Mouse (Mus musculus) liver, adult 2 months (tissue): ENCODE results near the gene Mlxip. TPM values are rescaled to one million over a fixed set of nuclear protein-coding genes. Genes with fewer than 3 reads are reported as not detected.

Experiments used
- DNase-seq: peaks from one replicate; pipeline ENCODE4 v3.0.0-alpha.2; 2011; ENCODE audit warnings: low read depth, low spot score; ENCODE audit errors: extremely low read depth
- H3K27ac ChIP-seq: fragments of 200-500 bp; replicated peaks from 2 replicates; pipeline ENCODE4 v1.5.1; 2012; ENCODE audit warnings: low read depth, mild to moderate bottlenecking, control low read depth, inconsistent platforms, low read length; ENCODE audit not compliant: insufficient read depth
- H3K27me3 ChIP-seq: fragments of 200-500 bp; 2 replicates; pipeline ENCODE4 v1.6.1; 2012; ENCODE audit warnings: mild to moderate bottlenecking, moderate library complexity, low read length, inconsistent platforms; ENCODE audit not compliant: control insufficient read depth, insufficient read depth
- H3K36me3 ChIP-seq: fragments of 200-500 bp; 2 replicates; pipeline ENCODE4 v1.6.1; 2012; ENCODE audit warnings: low read length, inconsistent platforms; ENCODE audit not compliant: control insufficient read depth, insufficient read depth
- H3K4me1 ChIP-seq: fragments of 200-500 bp; 2 replicates; pipeline ENCODE4 v1.6.1; 2011; ENCODE audit warnings: low read length; ENCODE audit not compliant: control insufficient read depth, insufficient read depth
- H3K4me3 ChIP-seq: fragments of 200-500 bp; 2 replicates; pipeline ENCODE4 v1.5.1; 2011; ENCODE audit warnings: low read depth, mild to moderate bottlenecking, control low read depth, low read length, moderate library complexity; ENCODE audit not compliant: insufficient read depth
- H3K79me2 ChIP-seq: fragments of 200-500 bp; 2 replicates; pipeline ENCODE4 v1.6.1; 2012; ENCODE audit warnings: inconsistent platforms, mild to moderate bottlenecking, low read length, moderate library complexity; ENCODE audit not compliant: control insufficient read depth, insufficient read depth
- H3K9ac ChIP-seq: fragments of 200-500 bp; 2 replicates; pipeline ENCODE4 v1.6.1; 2012; ENCODE audit warnings: low read depth, mild to moderate bottlenecking, control low read depth, inconsistent platforms, low read length
- CTCF ChIP-seq: fragments of 200-500 bp; IDR thresholded peaks from 2 replicates; pipeline ENCODE4 v1.5.1; 2011; ENCODE audit warnings: low read depth, low read length, control low read depth
- POLR2A ChIP-seq: fragments of 200-500 bp; IDR thresholded peaks from 2 replicates; pipeline ENCODE4 v1.6.1; 2011; ENCODE audit warnings: low read length, control low read depth; ENCODE audit not compliant: insufficient read depth; ENCODE audit errors: extremely low read depth
- WGBS: fragments of 180-500 bp; shearing (Covaris S2); methylation state at CpG from one replicate; pipeline ENCODE4 v1.1.7; 2018; 5-methylcytosine and 5-hydroxymethylcytosine counted together
- polyA plus RNA-seq: library from polyadenylated mRNA; depleted of rRNA; stranded (reverse); fragments of >200 nt; gene quantifications from 2 replicates; pipeline ENCODE4 v1.2.3, GENCODE M21; 2012
- total RNA-seq: library from RNA; depleted of rRNA; stranded (reverse); fragments of >200 nt; gene quantifications from 2 replicates; pipeline ENCODE4 v1.2.3, GENCODE M21; 2014

Gene Mlxip
- total and polyA plus RNA-seq, 2 experiments: 2.0 to 5.1 TPM

DNA sequence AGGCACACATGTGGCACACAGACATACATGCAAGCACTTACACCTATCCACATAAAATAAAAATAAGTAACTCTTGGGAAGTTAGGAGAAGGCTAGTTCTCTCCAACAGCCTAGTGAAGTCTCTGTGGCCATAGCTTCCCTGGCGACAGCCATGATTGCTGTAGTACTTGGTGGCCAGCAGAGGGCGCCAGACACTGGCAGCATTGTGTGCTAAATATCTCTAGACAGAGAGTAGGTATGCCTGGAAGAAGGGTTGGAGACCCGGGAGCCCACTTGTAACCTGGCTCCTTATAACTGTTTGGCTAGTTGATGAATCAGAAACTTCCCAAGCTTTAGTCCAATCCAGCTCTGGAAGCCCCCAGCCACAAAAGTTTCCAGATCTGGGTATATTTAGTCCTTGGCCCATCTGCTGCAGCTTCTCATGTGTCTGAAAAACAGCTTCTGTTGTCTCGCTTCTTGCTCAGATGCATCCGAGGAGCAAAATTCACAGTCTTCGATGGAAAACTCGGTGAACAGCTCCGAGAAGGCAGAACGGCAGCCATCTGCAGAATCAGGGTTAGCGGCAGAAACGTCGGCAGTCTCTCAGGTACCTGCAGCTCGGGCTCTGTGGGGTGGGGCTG is 25.6 kb upstream of the Mlxip start:
- H3K36me3 ChIP-seq: peaks cover 13% of the 10 kb centered on the region
- WGBS: 81% methylated on average over 13 of the region's 13 CpGs
- no peak overlapping the region for H3K9ac ChIP-seq
- H3K4me3 ChIP-seq: no peak overlapping the region
- no peaks in the 10 kb centered on the region for H3K79me2 ChIP-seq
- TF ChIP-seq POLR2A: no peak
- peak; percentile 93 for TF ChIP-seq CTCF
- H3K27me3 ChIP-seq: no peaks in the 10 kb centered on the region
- DNase-seq: peak; percentile 25
- H3K4me1 ChIP-seq: peaks cover 2% of the 10 kb centered on the region
- H3K27ac ChIP-seq: no peak overlapping the region

DNA sequence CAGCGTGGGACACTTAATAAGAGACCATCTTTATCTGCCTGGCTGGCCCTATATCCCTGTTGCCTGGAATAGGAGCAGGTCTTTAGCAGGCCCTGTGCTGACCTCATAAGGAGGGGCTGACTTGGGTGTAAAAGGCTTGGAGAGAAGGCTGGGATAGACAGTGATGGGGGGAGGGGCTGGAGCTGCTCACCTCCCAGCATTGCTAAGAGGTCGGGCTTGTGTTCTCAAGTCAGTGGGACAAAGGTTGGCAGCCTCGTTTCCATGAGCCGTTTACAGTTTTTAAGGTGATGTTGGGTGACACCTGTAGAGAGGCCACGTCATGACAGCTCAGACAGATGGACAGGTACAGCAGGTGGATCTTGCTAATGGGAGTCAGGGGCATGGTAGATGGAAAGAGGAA is 24.5 kb upstream of the Mlxip start:
- no peak for DNase-seq
- no peaks in the 10 kb centered on the region; the same call in 1 of the 2 replicates for H3K4me1 ChIP-seq
- no peak for TF ChIP-seq POLR2A
- TF ChIP-seq CTCF: no peak
- H3K27ac ChIP-seq: no peak overlapping the region
- no peak overlapping the region for H3K4me3 ChIP-seq
- H3K9ac ChIP-seq: no peak overlapping the region
- peaks cover 13% of the 10 kb centered on the region for H3K36me3 ChIP-seq
- H3K27me3 ChIP-seq: no peaks in the 10 kb centered on the region
- H3K79me2 ChIP-seq: no peaks in the 10 kb centered on the region
- 77% methylated on average over 5 of the region's 5 CpGs for WGBS

DNA sequence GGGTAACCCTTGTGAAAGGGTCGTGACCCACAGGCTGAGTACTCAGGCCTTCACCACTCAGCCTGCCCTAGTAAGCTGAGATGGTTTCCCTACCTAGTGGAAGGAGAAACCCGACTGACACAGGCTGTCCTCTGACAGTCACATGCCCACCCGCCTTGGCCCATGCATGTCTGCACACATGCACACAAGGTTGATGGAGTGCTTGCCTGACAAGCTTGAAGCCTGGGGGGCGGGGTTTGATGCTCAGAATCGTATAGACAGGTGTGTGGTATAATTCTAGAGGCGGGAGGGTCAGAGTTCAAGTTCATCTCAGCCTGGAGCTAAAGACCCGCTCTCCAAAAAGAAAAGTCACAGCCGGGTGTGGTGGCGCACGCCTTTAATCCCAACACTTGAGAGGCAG is 19.3 kb upstream of the Mlxip start:
- Histone ChIP-seq H3K4me3 (no peak overlapping the region), H3K79me2 (no peaks in the 10 kb centered on the region), H3K4me1 (peaks cover 2% of the 10 kb centered on the region; the same call in 1 of the 2 replicates), H3K36me3 (peaks cover 11% of the 10 kb centered on the region), H3K27me3 (no peaks in the 10 kb centered on the region), H3K27ac (no peak overlapping the region), H3K9ac (no peak overlapping the region)
- DNase-seq: no peak
- TF ChIP-seq POLR2A (no peak), CTCF (no peak)
- 94% methylated on average over 10 of the region's 10 CpGs for WGBS

DNA sequence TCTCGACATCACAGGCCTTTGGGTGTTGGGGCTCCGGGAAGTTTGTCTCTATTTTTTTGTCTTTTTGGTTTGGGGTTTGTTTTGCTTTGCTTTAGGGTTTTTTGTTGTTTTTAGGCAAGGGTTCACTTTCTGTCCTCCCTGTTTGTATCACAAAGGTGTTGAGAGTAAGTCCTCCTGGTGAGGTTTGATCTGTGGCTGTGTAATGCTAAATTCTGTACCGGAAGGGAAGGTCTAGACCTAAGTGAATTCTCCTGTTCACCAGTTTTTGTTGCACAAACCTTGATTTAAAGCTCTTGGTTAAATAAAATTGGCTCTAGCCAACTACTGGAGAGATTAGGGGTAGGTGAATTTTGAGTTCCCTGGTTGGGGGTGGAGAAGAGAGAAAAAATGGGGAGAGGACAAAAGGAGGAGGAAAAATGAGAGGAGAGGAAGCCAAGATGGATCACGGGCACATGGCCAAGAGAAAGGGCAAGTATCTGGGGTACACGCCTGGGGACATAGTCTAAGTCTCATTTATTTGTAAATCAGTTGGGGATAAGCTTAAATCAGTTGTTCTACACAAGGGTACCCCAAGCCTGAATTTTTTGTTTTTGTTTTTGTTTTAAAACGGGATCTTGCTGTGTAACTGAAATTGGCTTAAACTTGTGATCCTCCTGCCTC is 18.7 kb upstream of the Mlxip start:
- H3K9ac ChIP-seq: no peak overlapping the region
- DNase-seq: no peak
- no peak overlapping the region for H3K27ac ChIP-seq
- H3K4me1 ChIP-seq: peaks cover 2% of the 10 kb centered on the region; the same call in 1 of the 2 replicates
- no peaks in the 10 kb centered on the region for H3K79me2 ChIP-seq
- peaks cover 11% of the 10 kb centered on the region for H3K36me3 ChIP-seq
- no peak overlapping the region for H3K4me3 ChIP-seq
- 71% methylated on average over 6 of the region's 6 CpGs for WGBS
- no peaks in the 10 kb centered on the region for H3K27me3 ChIP-seq
- no peak for TF ChIP-seq CTCF
- no peak for TF ChIP-seq POLR2A

DNA sequence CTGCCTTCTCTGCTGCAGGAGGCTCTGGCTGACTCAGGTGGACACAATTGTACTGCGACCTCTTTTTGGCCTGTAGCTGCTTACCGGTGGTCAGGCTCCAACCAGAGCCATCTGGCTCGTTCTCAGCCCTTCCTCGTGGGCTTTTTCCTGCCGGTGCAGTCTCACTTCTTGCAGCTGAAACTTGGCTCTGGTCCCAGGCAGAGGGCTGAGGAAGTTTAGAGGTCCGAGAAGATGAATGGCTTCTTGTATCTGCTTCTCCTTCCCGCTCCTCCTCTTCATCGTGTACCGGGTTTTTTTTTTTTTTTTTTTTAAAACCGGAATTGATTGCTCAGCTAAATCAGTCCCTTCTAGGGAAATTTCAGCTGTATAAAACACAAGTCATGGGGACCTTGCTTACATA is 18.0 kb upstream of the Mlxip start:
- Histone ChIP-seq H3K27me3 (no peaks in the 10 kb centered on the region), H3K27ac (peak overlapping the region; percentile 84; the same call in 1 of the 2 replicates)
- WGBS: 54% methylated on average over 10 of the region's 10 CpGs

More for the DNA sequence above, 18.0 kb upstream of the Mlxip start:
- H3K4me3 ChIP-seq: no peak overlapping the region
- no peaks in the 10 kb centered on the region for H3K79me2 ChIP-seq
- no peak overlapping the region for H3K9ac ChIP-seq
- H3K4me1 ChIP-seq: peaks cover 2% of the 10 kb centered on the region; the same call in 1 of the 2 replicates
- peaks cover 4% of the 10 kb centered on the region for H3K36me3 ChIP-seq
- TF ChIP-seq CTCF (no peak), POLR2A (no peak)
- DNase-seq: peak; percentile 44
